Mouse (Mus musculus) C2C12 (cell line): ENCODE data around the gene Cux1.

Source experiments
- CTCF ChIP-seq: IDR thresholded peaks from one replicate; pipeline ENCODE4 v1.5.1; 2011; ENCODE audit not compliant: control insufficient read depth, insufficient read depth, insufficient read length
- MYOD1 ChIP-seq: IDR thresholded peaks from one replicate; pipeline ENCODE4 v1.6.1; 2011; ENCODE audit warnings: low read depth; ENCODE audit not compliant: control insufficient read depth, insufficient read length

GRCm38 (mm10) chr5:136362021-136362420, 205.3 kb downstream of the Cux1 start:
- TF ChIP-seq CTCF, result no peak
- TF ChIP-seq MYOD1, result no peak
